Mouse (Mus musculus): ENCODE data around the gene Ripor2. TPM values are rescaled to one million over a fixed set of nuclear protein-coding genes. Genes with fewer than 3 reads are reported as not detected.

Ripor2 gene
- polyA plus RNA-seq, 1 experiment from 2014 or later: 3.7 TPM

DNA sequence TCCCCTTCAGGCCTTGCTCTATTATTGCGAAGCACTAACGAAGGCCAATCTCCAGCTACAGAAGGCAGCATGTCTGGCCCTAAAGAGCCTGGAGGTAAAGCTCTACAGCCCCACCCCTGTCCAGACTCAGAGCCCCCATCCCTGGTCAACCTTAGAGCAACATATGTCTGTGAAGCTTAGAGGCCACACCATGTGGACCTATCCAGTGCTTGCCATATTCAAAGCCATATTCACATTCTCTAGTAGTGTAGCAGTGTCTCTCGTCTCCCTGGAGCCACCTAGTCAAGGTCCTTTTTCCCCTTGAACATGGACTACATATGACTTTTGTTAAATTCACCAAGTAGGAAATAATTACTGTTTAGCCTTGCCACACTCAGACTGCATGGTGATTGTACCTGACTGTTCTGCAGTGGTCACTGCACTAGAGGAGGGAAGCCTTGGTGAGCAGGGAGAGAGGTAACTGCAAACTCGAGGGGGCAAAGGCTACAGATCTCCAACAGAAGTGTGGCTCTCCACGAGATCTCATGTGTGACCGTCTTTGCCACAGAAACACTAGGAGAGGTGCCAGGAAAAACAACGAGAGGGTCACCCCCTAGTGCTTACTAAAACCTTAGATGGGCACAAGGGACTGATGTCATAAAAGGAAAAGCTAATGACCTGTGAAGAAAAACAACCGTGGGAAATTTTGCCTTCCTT is 141.9 kb downstream of the Ripor2 start:
- ATAC-seq (no peak), DNase-seq (no peak)
- Histone ChIP-seq H3K4me3 (ENCODE audit: low read depth, low read length) (no peak overlapping the region), H3K36me3 (replicated peaks; ENCODE audit: insufficient read depth, low read length) (peaks cover 4% of the 10 kb centered on the region; the same call in 1 of the 2 replicates), H3K4me2 (ENCODE audit: low read depth, low read length) (no peak overlapping the region), H3K4me1 (ENCODE audit: insufficient read depth) (no peaks in the 10 kb centered on the region), H3K9ac (replicated peaks) (no peak overlapping the region), H3K27ac (ENCODE audit: low read depth) (no peak overlapping the region), H3K9me3 (ENCODE audit: low read length) (no peaks in the 10 kb centered on the region), H3K27me3 (ENCODE audit: insufficient read depth, low read length) (no peaks in the 10 kb centered on the region)
- WGBS (ENCODE audit: insufficient replicate concordance): 80% methylated on average over 8 of the region's 8 CpGs
- TF ChIP-seq EP300 (IDR thresholded peaks at IDR 0.05; ENCODE audit: low read depth): no peak
- no peak for TF ChIP-seq CTCF (IDR thresholded peaks at IDR 0.05; ENCODE audit: low read depth)

- no peak for TF ChIP-seq CTCF (IDR thresholded peaks at IDR 0.05; ENCODE audit: low read depth)
- TF ChIP-seq EP300 (IDR thresholded peaks at IDR 0.05; ENCODE audit: low read depth): no peak
- ATAC-seq (no peak), DNase-seq (no peak)
- no peak overlapping the region for H3K4me3 ChIP-seq (ENCODE audit: low read depth, low read length)
- no peaks in the 10 kb centered on the region for H3K9me3 ChIP-seq (ENCODE audit: low read length)
- H3K4me1 ChIP-seq (ENCODE audit: insufficient read depth): no peaks in the 10 kb centered on the region
- H3K4me2 ChIP-seq (ENCODE audit: low read depth, low read length): no peak overlapping the region
- no peaks in the 10 kb centered on the region for H3K27me3 ChIP-seq (ENCODE audit: insufficient read depth, low read length)
- H3K36me3 ChIP-seq (replicated peaks; ENCODE audit: insufficient read depth, low read length): peaks cover 4% of the 10 kb centered on the region; the same call in 1 of the 2 replicates
- no peak overlapping the region for H3K27ac ChIP-seq (ENCODE audit: low read depth)
- 71% methylated on average over 4 of the region's 4 CpGs for WGBS (ENCODE audit: insufficient replicate concordance)
- no peak overlapping the region for H3K9ac ChIP-seq (replicated peaks)
Measured at GRCm38 (mm10) chr13:24724395-24724759, 142.4 kb downstream of the Ripor2 start.

- Histone ChIP-seq H3K27ac (ENCODE audit: low read depth) (no peak overlapping the region), H3K4me1 (ENCODE audit: insufficient read depth) (no peaks in the 10 kb centered on the region), H3K9ac (replicated peaks) (no peak overlapping the region), H3K36me3 (replicated peaks; ENCODE audit: insufficient read depth, low read length) (peaks cover 8% of the 10 kb centered on the region), H3K27me3 (ENCODE audit: insufficient read depth, low read length) (no peaks in the 10 kb centered on the region), H3K9me3 (ENCODE audit: low read length) (no peaks in the 10 kb centered on the region), H3K4me2 (ENCODE audit: low read depth, low read length) (no peak overlapping the region), H3K4me3 (ENCODE audit: low read depth, low read length) (no peak overlapping the region)
- DNase-seq (no peak), ATAC-seq (no peak)
- no peak for TF ChIP-seq EP300 (IDR thresholded peaks at IDR 0.05; ENCODE audit: low read depth)
- no peak for TF ChIP-seq CTCF (IDR thresholded peaks at IDR 0.05; ENCODE audit: low read depth)
- whole genome bisulfite sequencing (ENCODE audit: insufficient replicate concordance): 85% methylated on average over 5 of the region's 5 CpGs
Measured at GRCm38 (mm10) chr13:24729128-24729527, 147.1 kb downstream of the Ripor2 start.

- Histone ChIP-seq H3K4me3 (ENCODE audit: low read depth, low read length) (no peak overlapping the region), H3K27ac (ENCODE audit: low read depth) (no peak overlapping the region), H3K27me3 (ENCODE audit: insufficient read depth, low read length) (no peaks in the 10 kb centered on the region), H3K36me3 (replicated peaks; ENCODE audit: insufficient read depth, low read length) (peaks cover 4% of the 10 kb centered on the region; the same call in 1 of the 2 replicates), H3K9ac (replicated peaks) (no peak overlapping the region), H3K4me2 (ENCODE audit: low read depth, low read length) (no peak overlapping the region), H3K4me1 (ENCODE audit: insufficient read depth) (no peaks in the 10 kb centered on the region), H3K9me3 (ENCODE audit: low read length) (no peaks in the 10 kb centered on the region)
- no peak for TF ChIP-seq EP300 (IDR thresholded peaks at IDR 0.05; ENCODE audit: low read depth)
- TF ChIP-seq CTCF (IDR thresholded peaks at IDR 0.05; ENCODE audit: low read depth): no peak
- WGBS (ENCODE audit: insufficient replicate concordance): 84% methylated on average over 5 of the region's 5 CpGs
- no peak for ATAC-seq
- DNase-seq: no peak
Measured at GRCm38 (mm10) chr13:24734502-24734901, 152.5 kb downstream of the Ripor2 start.

- H3K27me3 ChIP-seq (ENCODE audit: insufficient read depth, low read length): no peaks in the 10 kb centered on the region
- no peak for ATAC-seq
- peaks cover 4% of the 10 kb centered on the region; the same call in 1 of the 2 replicates for H3K36me3 ChIP-seq (replicated peaks; ENCODE audit: insufficient read depth, low read length)
- no peak for TF ChIP-seq CTCF (IDR thresholded peaks at IDR 0.05; ENCODE audit: low read depth)
- TF ChIP-seq EP300 (IDR thresholded peaks at IDR 0.05; ENCODE audit: low read depth): no peak
- H3K4me1 ChIP-seq (ENCODE audit: insufficient read depth): no peaks in the 10 kb centered on the region
- H3K27ac ChIP-seq (ENCODE audit: low read depth): no peak overlapping the region
- no peak overlapping the region for H3K9ac ChIP-seq (replicated peaks)
- no peak overlapping the region for H3K4me3 ChIP-seq (ENCODE audit: low read depth, low read length)
- no peaks in the 10 kb centered on the region for H3K9me3 ChIP-seq (ENCODE audit: low read length)
- no peak overlapping the region for H3K4me2 ChIP-seq (ENCODE audit: low read depth, low read length)
- WGBS (ENCODE audit: insufficient replicate concordance): 70% methylated on average over 6 of the region's 6 CpGs
- DNase-seq: no peak
Measured at GRCm38 (mm10) chr13:24735608-24736131, 153.7 kb downstream of the Ripor2 start.

DNA sequence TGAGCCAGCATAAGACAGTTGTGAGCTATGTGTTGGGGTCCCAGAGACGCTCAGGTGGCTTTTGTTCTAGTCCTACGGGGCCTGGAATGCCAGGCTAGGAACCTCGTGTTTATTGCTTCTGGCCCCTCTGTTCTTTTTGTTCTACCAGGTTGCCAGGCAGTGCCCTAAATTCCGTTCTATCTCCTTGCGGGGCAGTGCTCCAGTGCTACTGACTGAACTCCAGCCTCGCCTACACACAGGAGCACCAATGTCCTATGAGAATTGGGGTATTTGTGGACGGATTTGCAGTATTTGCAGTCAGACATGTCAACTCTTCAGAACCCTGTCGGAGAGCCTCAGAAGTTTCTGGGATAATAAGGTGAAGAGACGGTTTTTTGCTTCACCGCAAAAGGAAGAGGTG is 159.0 kb downstream of the Ripor2 start, which contains the start of gene Armh2:
TSS of gene Armh2 (plus strand) at position 205 of the 400 bp plus-strand sequence.
- TF ChIP-seq EP300 (IDR thresholded peaks at IDR 0.05; ENCODE audit: low read depth): no peak
- TF ChIP-seq CTCF (IDR thresholded peaks at IDR 0.05; ENCODE audit: low read depth): no peak
- no peaks in the 10 kb centered on the region for H3K27me3 ChIP-seq (ENCODE audit: insufficient read depth, low read length)
- no peaks in the 10 kb centered on the region; the same call in 1 of the 2 replicates for H3K36me3 ChIP-seq (replicated peaks; ENCODE audit: insufficient read depth, low read length)
- H3K4me2 ChIP-seq (ENCODE audit: low read depth, low read length): no peak within 1 kb of the TSS
- H3K9ac ChIP-seq (replicated peaks): no peak within 1 kb of the TSS
- WGBS (ENCODE audit: insufficient replicate concordance): 91% methylated on average over 10 of the region's 10 CpGs
- no peaks in the 10 kb centered on the region for H3K4me1 ChIP-seq (ENCODE audit: insufficient read depth)
- H3K9me3 ChIP-seq (ENCODE audit: low read length): no peaks in the 10 kb centered on the region
- DNase-seq (no peak), ATAC-seq (no peak)
- H3K27ac ChIP-seq (ENCODE audit: low read depth): no peak within 1 kb of the TSS
- no peak within 1 kb of the TSS for H3K4me3 ChIP-seq (ENCODE audit: low read depth, low read length)
